12 mouse cellular contexts compared by ENCODE assay signal in the genomic region with DNA sequence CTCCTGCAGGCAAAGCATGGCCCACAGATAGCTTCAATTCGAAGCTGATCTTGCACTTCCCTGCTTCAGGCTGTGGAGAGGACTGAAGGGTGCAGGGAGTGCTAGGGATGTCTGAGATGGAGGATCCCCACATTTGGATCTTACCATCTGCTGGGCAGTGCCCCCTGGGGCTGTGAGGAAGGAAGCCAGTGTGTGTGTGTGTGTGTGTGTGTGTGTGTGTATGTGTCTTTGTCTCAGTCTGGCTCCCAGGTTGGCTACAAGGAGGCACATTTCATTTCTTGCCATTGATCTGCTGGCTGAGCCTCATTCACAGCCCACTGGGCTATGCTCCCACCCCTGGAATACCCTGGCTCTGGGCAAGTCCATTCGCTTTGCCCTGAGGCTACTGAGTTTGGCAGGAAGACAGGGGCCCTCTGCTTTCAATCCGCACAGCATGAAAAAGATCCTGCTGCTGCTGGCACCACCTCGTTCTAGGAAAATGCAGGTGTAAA. TPM values are rescaled to one million over a fixed set of nuclear protein-coding genes. Genes with fewer than 3 reads are reported as not detected.
DNase-seq lines count a peak whose midpoint lies in the region; ATAC-seq and TF ChIP-seq lines count a peak whose summit lies in the region.
"Had no signal": no experiment of that assay in that cellular context is flagged by ENCODE, and none has a peak within 500 bp of the region (broad histone marks: within the 10 kb centered on the region; RNA-seq: fewer than 3 reads in every experiment).

No protein-coding gene starts in this region.

- intact Hi-C loops in heart, postnatal 25 days (cut with DNase I): loop anchor here (5.0 to 10.0 kb wide), 3 partner anchors 60 to 172 kb away; no protein-coding TSS in a partner anchor

- peaks cover 33% of the 10 kb centered on the region for H3K36me3 ChIP-seq in heart, embryonic 10.5 days
- no peaks in the 10 kb centered on the region for H3K36me3 ChIP-seq in ES-Bruce4 (ENCODE audit: control insufficient read depth, insufficient read depth, low read length, poor library complexity, severe bottlenecking)
- H3K36me3 ChIP-seq in heart, postnatal 0 days (replicated peaks; ENCODE audit: control insufficient read depth, insufficient read depth, low read length): peaks cover 29% of the 10 kb centered on the region
- H3K36me3 ChIP-seq in liver, embryonic 12.5 days: peaks cover 38% of the 10 kb centered on the region

- TF ChIP-seq POLR2A in ES-Bruce4 (IDR thresholded peaks at IDR 0.05; ENCODE audit: insufficient read depth, low read length): no peak

- H3K27ac ChIP-seq in heart, embryonic 10.5 days: peak overlapping the region; percentile 2; the same call in 1 of the 2 replicates
- 0 out of 2 replicates have a peak overlapping the region, but pooled peaks have one; percentile 19 for H3K27ac ChIP-seq in ES-Bruce4 (ENCODE audit: insufficient read depth, low read length)
- H3K27ac ChIP-seq in heart, postnatal 0 days (ENCODE audit: low read depth): peak overlapping the region; percentile 75
- no peak overlapping the region for H3K27ac ChIP-seq in liver, embryonic 12.5 days

- H3K4me2 ChIP-seq in heart, postnatal 0 days (ENCODE audit: low read depth, low read length): no peak overlapping the region
- no peak overlapping the region for H3K4me2 ChIP-seq in liver, embryonic 12.5 days

- no peak for TF ChIP-seq CTCF in ES-Bruce4 (IDR thresholded peaks at IDR 0.05; ENCODE audit: low read depth, low read length)
- TF ChIP-seq CTCF in heart, postnatal 0 days (IDR thresholded peaks at IDR 0.05; ENCODE audit: low read depth): no peak

- no peaks in the 10 kb centered on the region for H3K9me3 ChIP-seq in heart, embryonic 10.5 days
- H3K9me3 ChIP-seq in ES-Bruce4 (replicated peaks; ENCODE audit: control insufficient read depth, insufficient read depth, low read length, poor library complexity, severe bottlenecking): no peaks in the 10 kb centered on the region
- no peaks in the 10 kb centered on the region for H3K9me3 ChIP-seq in heart, postnatal 0 days (replicated peaks; ENCODE audit: control insufficient read depth, low read length)
- no peaks in the 10 kb centered on the region for H3K9me3 ChIP-seq in liver, embryonic 12.5 days (replicated peaks)

- DNase-seq in heart, embryonic 10.5 days (ENCODE audit: low spot score): no peak
- no peak for DNase-seq in heart, postnatal 25 days (ENCODE audit: low spot score)
- DNase-seq in cerebellum, adult 9-11 months: peak; percentile 72
- no peak for DNase-seq in heart, postnatal 0 days (ENCODE audit: low spot score)
- DNase-seq in kidney, adult 11 months: no peak
- no peak for DNase-seq in spleen, postnatal 36 days (ENCODE audit: low spot score in 2 of 2)
- DNase-seq: B cell, adult 2 months had no signal

- no peak for TF ChIP-seq EP300 in ES-Bruce4 (IDR thresholded peaks at IDR 0.05; ENCODE audit: insufficient read depth, low read depth, low read length)
- no peak for TF ChIP-seq EP300 in heart, postnatal 0 days (IDR thresholded peaks at IDR 0.05; ENCODE audit: low read depth)

- WGBS in heart, embryonic 10.5 days: 58% methylated on average over 4 of the region's 4 CpGs
- WGBS in heart, postnatal 0 days: 61% methylated on average over 4 of the region's 4 CpGs
- 70% methylated on average over 4 of the region's 4 CpGs for WGBS in liver, embryonic 12.5 days (ENCODE audit: insufficient replicate concordance)

- H3K4me1 ChIP-seq in heart, embryonic 10.5 days: peaks cover 46% of the 10 kb centered on the region
- H3K4me1 ChIP-seq in ES-Bruce4 (ENCODE audit: control insufficient read depth, insufficient read depth, low read length): peaks cover 9% of the 10 kb centered on the region
- H3K4me1 ChIP-seq in heart, postnatal 0 days (ENCODE audit: control insufficient read depth, insufficient read depth): peaks cover 24% of the 10 kb centered on the region
- H3K4me1 ChIP-seq in liver, embryonic 12.5 days: peaks cover 18% of the 10 kb centered on the region

- H3K4me3 ChIP-seq in heart, embryonic 10.5 days: no peak overlapping the region
- H3K4me3 ChIP-seq in ES-Bruce4 (ENCODE audit: low read depth, low read length): no peak overlapping the region
- H3K4me3 ChIP-seq in heart, postnatal 0 days (ENCODE audit: low read depth, low read length): no peak overlapping the region
- H3K4me3 ChIP-seq in liver, embryonic 12.5 days: no peak overlapping the region

- no peak for ATAC-seq in heart, postnatal 0 days (ENCODE audit: insufficient read depth, low read depth)
- no peak for ATAC-seq in liver, embryonic 12.5 days
- ATAC-seq: intestine, postnatal 0 days had no signal

- H3K27me3 ChIP-seq in heart, embryonic 10.5 days (ENCODE audit: insufficient read depth, poor library complexity, severe bottlenecking): no peaks in the 10 kb centered on the region
- no peaks in the 10 kb centered on the region for H3K27me3 ChIP-seq in ES-Bruce4 (ENCODE audit: control insufficient read depth, insufficient read depth, low read length, poor library complexity, severe bottlenecking)
- H3K27me3 ChIP-seq in heart, postnatal 0 days (ENCODE audit: control insufficient read depth, insufficient read depth, low read length): no peaks in the 10 kb centered on the region
- H3K27me3 ChIP-seq in liver, embryonic 12.5 days (replicated peaks): no peaks in the 10 kb centered on the region

- H3K9ac ChIP-seq in ES-Bruce4 (ENCODE audit: low read depth, poor library complexity, severe bottlenecking): no peak overlapping the region
- no peak overlapping the region; the same call in 1 of the 2 replicates for H3K9ac ChIP-seq in heart, postnatal 0 days (replicated peaks; ENCODE audit: low read depth, low read length)
- no peak overlapping the region for H3K9ac ChIP-seq in liver, embryonic 12.5 days

RNA-seq across cellular contexts. Expression of gene Ndufa10, which starts 36.8 kb away (rescaled TPM):
- 404 and 483 TPM in 2 replicates for polyA plus RNA-seq in heart, embryonic 10.5 days (2016; fragmentation: Nextera tagmentation; extraction: Ambion mirVana)
- 1,000 to 10,000 TPM; 1,015 to 1,018 TPM for total RNA-seq in heart, postnatal 25 days (2021)
- 187 and 210 TPM in 2 replicates for polyA plus RNA-seq in ES-Bruce4 (2011; ENCODE audit: insufficient read depth, insufficient read length, low read depth, missing spikeins)
- total RNA-seq in heart, postnatal 0 days (2014; rRNA removed; ENCODE audit: low replicate concordance): 575 and 686 TPM in 2 replicates
- polyA plus RNA-seq in heart, postnatal 0 days (2015; fragmentation: Nextera tagmentation; extraction: Ambion mirVana): 1,020 and 1,029 TPM in 2 replicates
- 169 and 179 TPM in 2 replicates for polyA plus RNA-seq in liver, embryonic 12.5 days (2016; fragmentation: Nextera tagmentation; extraction: Ambion mirVana)

RNA-seq across cellular contexts. Expression of gene Olfr1416, which starts 48.0 kb away (rescaled TPM):
- polyA plus RNA-seq in heart, embryonic 10.5 days (2016; fragmentation: Nextera tagmentation; extraction: Ambion mirVana): not detected in 2 replicates
- total RNA-seq in heart, postnatal 25 days (2021): not detected
- polyA plus RNA-seq in ES-Bruce4 (2011; ENCODE audit: insufficient read depth, insufficient read length, low read depth, missing spikeins): not detected in 2 replicates
- not detected in 2 replicates for total RNA-seq in heart, postnatal 0 days (2014; rRNA removed; ENCODE audit: low replicate concordance)
- not detected in 2 replicates for polyA plus RNA-seq in heart, postnatal 0 days (2015; fragmentation: Nextera tagmentation; extraction: Ambion mirVana)
- not detected in 2 replicates for polyA plus RNA-seq in liver, embryonic 12.5 days (2016; fragmentation: Nextera tagmentation; extraction: Ambion mirVana)
- polyA plus RNA-seq: frontal cortex, adult 2 months; intestine, postnatal 0 days; limb, embryonic 11.5 days had no signal

RNA-seq across cellular contexts. Expression of gene Olfr1415, which starts 59.0 kb away (rescaled TPM):
- not detected in 2 replicates for polyA plus RNA-seq in heart, embryonic 10.5 days (2016; fragmentation: Nextera tagmentation; extraction: Ambion mirVana)
- not detected for total RNA-seq in heart, postnatal 25 days (2021)
- polyA plus RNA-seq in ES-Bruce4 (2011; ENCODE audit: insufficient read depth, insufficient read length, low read depth, missing spikeins): not detected in 2 replicates
- not detected in 2 replicates for total RNA-seq in heart, postnatal 0 days (2014; rRNA removed; ENCODE audit: low replicate concordance)
- not detected in 2 replicates for polyA plus RNA-seq in heart, postnatal 0 days (2015; fragmentation: Nextera tagmentation; extraction: Ambion mirVana)
- polyA plus RNA-seq in liver, embryonic 12.5 days (2016; fragmentation: Nextera tagmentation; extraction: Ambion mirVana): not detected in 2 replicates
- polyA plus RNA-seq: frontal cortex, adult 2 months; intestine, postnatal 0 days; limb, embryonic 11.5 days had no signal
